Mouse (Mus musculus) left cerebral cortex, postnatal 25 days (tissue): ENCODE measurements around the gene Prelid1. TPM values are rescaled to one million over a fixed set of nuclear protein-coding genes. Genes with fewer than 3 reads are reported as not detected.

ENCODE experiments used
- DNase-seq, 2 experiments: peaks; one replicate each; pipeline ENCODE4 v3.0.0; 2022; ENCODE audit warnings: low spot score in 2 of 2, mixed read lengths in 1 of 2
- intact Hi-C: fragments of 180-260 bp; cut with DNase I; formaldehyde crosslinking; loops from one replicate; pipeline ENCODE4 v1.15.1; 2025
- total RNA-seq, 2 experiments: library from RNA; stranded (reverse); gene quantifications; 2 replicates each; pipeline ENCODE4 v1.2.3; 2021

Gene Prelid1
- total RNA-seq, 2 experiments from 2014 or later, result 170 to 176 TPM

DNA sequence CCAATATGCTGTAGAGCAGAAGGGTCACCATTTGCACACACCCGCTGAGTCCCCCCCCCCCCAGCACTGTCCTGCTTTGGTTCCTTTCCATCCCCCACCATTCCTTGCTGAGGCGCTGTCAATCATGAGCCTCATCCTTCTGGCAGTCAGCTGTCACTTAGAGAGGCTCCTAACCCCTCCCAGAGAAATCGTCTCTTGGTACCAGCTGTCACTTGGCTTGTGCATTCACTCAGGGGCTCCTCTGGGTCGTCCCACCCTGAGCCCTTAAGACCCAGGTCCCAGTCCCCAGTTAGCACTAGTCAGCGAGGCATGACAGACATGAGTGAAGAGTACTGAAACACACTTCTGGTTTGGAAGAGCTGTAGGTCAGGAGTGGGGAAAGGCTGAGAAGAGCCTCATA, 51.4 kb downstream of the Prelid1 start:
- no peak for DNase-seq
- intact Hi-C loops, result no loop called here

DNA sequence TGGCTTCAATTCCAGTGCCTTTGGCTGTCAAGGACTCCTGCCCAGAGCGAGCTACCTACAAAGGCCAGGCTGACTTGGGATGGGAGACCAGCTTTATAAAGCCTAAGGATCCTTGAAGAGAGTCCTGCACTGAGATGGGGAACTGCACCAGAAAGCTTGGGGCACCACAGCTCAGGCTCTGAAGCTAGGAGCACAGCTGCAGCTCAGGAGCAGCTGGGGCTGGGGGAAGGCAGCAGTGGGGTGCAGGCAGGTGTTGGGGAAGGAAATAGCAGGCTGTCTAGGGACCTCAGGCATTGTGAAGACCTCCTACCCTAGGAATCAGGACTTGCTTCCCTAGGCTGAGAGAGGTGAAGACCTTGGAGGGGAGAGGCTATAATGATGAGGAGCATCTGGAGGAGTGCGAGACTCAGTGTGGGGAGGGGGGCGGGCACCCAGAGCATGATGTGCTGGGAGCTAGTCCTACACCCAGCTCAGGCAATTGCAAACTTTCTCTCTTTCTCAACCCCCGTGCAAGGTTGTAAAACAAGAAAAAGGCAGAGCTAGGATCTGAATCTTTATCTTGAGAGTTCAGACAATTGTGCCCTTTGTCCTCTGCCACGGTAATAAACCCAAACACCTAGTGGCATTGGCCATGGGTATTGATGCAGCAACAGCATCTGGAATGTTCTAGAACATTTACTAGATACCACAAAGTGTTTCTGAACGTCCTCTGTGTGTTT, 54.1 kb downstream of the Prelid1 start:
- intact Hi-C loops, result no loop called here
- no peak for DNase-seq

Other genes starting within 250 kb of the Prelid1 start
- gene Uimc1, start 220.2 kb upstream of the Prelid1 start, total RNA-seq, result 10 to 100 TPM; 14.4 to 19.2 TPM
- 10 to 100 TPM; 38.2 to 40.0 TPM for gene Zfp346, start 215.2 kb upstream of the Prelid1 start, total RNA-seq
- not detected for gene Gm17617, start 187.0 kb upstream of the Prelid1 start, total RNA-seq
- gene Fgfr4, start 167.9 kb upstream of the Prelid1 start, total RNA-seq, result under 1 TPM; 0.21 to 0.27 TPM
- 100 to 1,000 TPM; 124 to 125 TPM for gene Nsd1, start 110.7 kb upstream of the Prelid1 start, total RNA-seq
- 10 to 100 TPM; 82.3 to 87.2 TPM for gene Rab24, start 1.4 kb downstream of the Prelid1 start, total RNA-seq
- gene Mxd3, start 9.3 kb downstream of the Prelid1 start, total RNA-seq, result 1 to 10 TPM in 1 of 2 experiments, under 1 TPM in 1; 0.85 to 1.4 TPM
- gene Lman2, start 42.3 kb downstream of the Prelid1 start, total RNA-seq, result 10 to 100 TPM; 57.5 to 59.7 TPM
- 10 to 100 TPM; 55.6 to 58.5 TPM for gene Rgs14, start 49.2 kb downstream of the Prelid1 start, total RNA-seq
- not detected for gene Slc34a1, start 77.7 kb downstream of the Prelid1 start, total RNA-seq
- gene Pfn3, start 94.7 kb downstream of the Prelid1 start, total RNA-seq, result not detected
- under 1 TPM; 0.57 to 0.62 TPM for gene F12, start 106.3 kb downstream of the Prelid1 start, total RNA-seq
- 10 to 100 TPM; 64.0 to 68.0 TPM for gene Grk6, start 124.6 kb downstream of the Prelid1 start, total RNA-seq
- gene Prr7, start 143.8 kb downstream of the Prelid1 start, total RNA-seq, result 10 to 100 TPM; 80.1 to 85.9 TPM
- 100 to 1,000 TPM; 287 to 295 TPM for gene Dbn1, start 167.6 kb downstream of the Prelid1 start, total RNA-seq
- gene Pdlim7, start 193.2 kb downstream of the Prelid1 start, total RNA-seq, result 10 to 100 TPM; 89.6 to 96.1 TPM
- 10 to 100 TPM in 1 of 2 experiments, 1 to 10 TPM in 1; 9.7 to 13.2 TPM for gene Dok3, start 208.8 kb downstream of the Prelid1 start, total RNA-seq
- gene Ddx41, start 216.2 kb downstream of the Prelid1 start, total RNA-seq, result 10 to 100 TPM; 53.6 to 58.0 TPM